Mouse (Mus musculus) G1E (cell line): ENCODE measurements around the gene Tbx10. TPM values are rescaled to one million over a fixed set of nuclear protein-coding genes. Genes with fewer than 3 reads are reported as not detected.

ENCODE experiments used
- ATAC-seq: 2 replicates; pipeline ENCODE4 v1.8.0; 2016; ENCODE audit warnings: mild to moderate bottlenecking; ENCODE audit not compliant: insufficient number of reproducible peaks, poor library complexity, low FRiP score, severe bottlenecking; ENCODE audit errors: extremely low read depth
- DNase-seq: peaks from one replicate; pipeline ENCODE4 v3.0.0; 2012; ENCODE audit warnings: low spot score
- H3K27me3 ChIP-seq: 2 replicates; pipeline ENCODE4 v1.6.1; 2012; ENCODE audit warnings: mild to moderate bottlenecking, low read length, inconsistent platforms; ENCODE audit not compliant: insufficient read depth
- H3K36me3 ChIP-seq: replicated peaks from 2 replicates; pipeline ENCODE3; 2012; ENCODE audit warnings: mild to moderate bottlenecking, inconsistent platforms
- H3K4me1 ChIP-seq: 2 replicates; pipeline ENCODE4 v1.6.1; 2012; ENCODE audit warnings: low read depth, low read length, inconsistent platforms, mixed read lengths; ENCODE audit not compliant: insufficient read depth
- H3K4me3 ChIP-seq: 2 replicates; pipeline ENCODE4 v1.5.1; 2012; ENCODE audit warnings: low read depth, mild to moderate bottlenecking, inconsistent platforms, low read length, moderate library complexity, mixed read lengths
- H3K9me3 ChIP-seq: replicated peaks from 2 replicates; pipeline ENCODE4 v1.6.1; 2012; ENCODE audit warnings: inconsistent platforms
- CTCF ChIP-seq: IDR thresholded peaks from 2 replicates; pipeline ENCODE4 v1.5.1; 2012; ENCODE audit warnings: low read depth, low read length, inconsistent platforms, mixed read lengths
- GATA1 ChIP-seq: IDR thresholded peaks from 2 replicates; pipeline ENCODE4 v1.6.1; 2012; ENCODE audit warnings: borderline replicate concordance, low read length, inconsistent platforms, mixed read lengths
- GATA2 ChIP-seq: IDR thresholded peaks from 2 replicates; pipeline ENCODE4 v1.6.1; 2012; ENCODE audit warnings: low read depth, low read length, inconsistent platforms, borderline replicate concordance
- POLR2AphosphoS5 ChIP-seq: IDR thresholded peaks from 2 replicates; pipeline ENCODE4 v1.6.1; 2012; ENCODE audit warnings: low read depth, low read length, inconsistent platforms; ENCODE audit not compliant: insufficient replicate concordance
- TAL1 ChIP-seq: conservative IDR thresholded peaks from 2 replicates; pipeline ENCODE4 v1.6.1; 2012; ENCODE audit warnings: low read depth, low read length, inconsistent platforms, mixed read lengths
- polyA plus RNA-seq: library from polyadenylated mRNA; stranded (reverse); fragments of >175 nt; gene quantifications from 2 replicates; pipeline ENCODE4 v1.2.3, GENCODE M21; 2012
- total RNA-seq, 2 experiments: library from RNA; stranded (forward) in 1 of 2; stranded (reverse) in 1 of 2; fragments of 200-1000 nt in 1 of 2; fragments of >200 nt in 1 of 2; fragmentation: Nextera tagmentation in 1 of 2; gene quantifications; 2 replicates each; pipeline ENCODE4 v1.2.3; 2014 to 2017

The Tbx10 gene
- total and polyA plus RNA-seq, 3 experiments, result not detected

- ATAC-seq (no peak), DNase-seq (no peak)
- H3K4me3 ChIP-seq, result no peak overlapping the region
- H3K4me1 ChIP-seq, result peaks cover 26% of the 10 kb centered on the region
- TF ChIP-seq GATA1 (no peak), POLR2AphosphoS5 (no peak), GATA2 (no peak), TAL1 (no peak), CTCF (no peak)
- H3K27me3 ChIP-seq, result no peaks in the 10 kb centered on the region
- no peaks in the 10 kb centered on the region for H3K9me3 ChIP-seq
- H3K36me3 ChIP-seq, result peaks cover 78% of the 10 kb centered on the region
Measured at GRCm38 (mm10) chr19:4004331-4004730, 11.8 kb downstream of the Tbx10 start.

GRCm38 (mm10) chr19:4005091-4005490 is 12.5 kb downstream of the Tbx10 start:
- DNase-seq, result no peak
- H3K36me3 ChIP-seq, result peaks cover 86% of the 10 kb centered on the region
- ATAC-seq, result no peak
- H3K9me3 ChIP-seq, result no peaks in the 10 kb centered on the region
- peaks cover 27% of the 10 kb centered on the region for H3K4me1 ChIP-seq
- H3K4me3 ChIP-seq, result no peak overlapping the region
- no peaks in the 10 kb centered on the region for H3K27me3 ChIP-seq
- no peak for TF ChIP-seq GATA2
- no peak for TF ChIP-seq CTCF
- TF ChIP-seq POLR2AphosphoS5, result no peak
- no peak for TF ChIP-seq GATA1
- TF ChIP-seq TAL1, result no peak

GRCm38 (mm10) chr19:4005971-4006370 is 13.4 kb downstream of the Tbx10 start:
- no peaks in the 10 kb centered on the region for H3K9me3 ChIP-seq
- peaks cover 29% of the 10 kb centered on the region for H3K4me1 ChIP-seq
- ATAC-seq, result no peak
- no peak overlapping the region for H3K4me3 ChIP-seq
- H3K36me3 ChIP-seq, result peaks cover 93% of the 10 kb centered on the region
- DNase-seq, result no peak
- H3K27me3 ChIP-seq, result no peaks in the 10 kb centered on the region
- TF ChIP-seq GATA2, result no peak
- TF ChIP-seq TAL1, result no peak
- no peak for TF ChIP-seq GATA1

- no peaks in the 10 kb centered on the region for H3K27me3 ChIP-seq
- H3K4me3 ChIP-seq, result no peak overlapping the region; the same call in 1 of the 2 replicates
- no peak for ATAC-seq
- TF ChIP-seq GATA2, result no peak
- TF ChIP-seq POLR2AphosphoS5, result no peak
- no peak for TF ChIP-seq CTCF
- no peak for TF ChIP-seq TAL1
- TF ChIP-seq GATA1, result no peak
- no peaks in the 10 kb centered on the region for H3K9me3 ChIP-seq
- DNase-seq, result no peak
- H3K4me1 ChIP-seq, result peaks cover 43% of the 10 kb centered on the region
- peaks cover 52% of the 10 kb centered on the region for H3K36me3 ChIP-seq
Measured at GRCm38 (mm10) chr19:4011086-4011485, 18.5 kb downstream of the Tbx10 start.

GRCm38 (mm10) chr19:4012432-4013022 is 20.0 kb downstream of the Tbx10 start, which contains the start of gene Ndufv1:
TSS of gene Ndufv1 (minus strand) at chr19:4012806.
- Histone ChIP-seq H3K36me3 (peaks cover 37% of the 10 kb centered on the region), H3K9me3 (no peaks in the 10 kb centered on the region), H3K4me1 (peaks cover 45% of the 10 kb centered on the region), H3K4me3 (peak within 1 kb of the TSS; percentile 81), H3K27me3 (no peaks in the 10 kb centered on the region)
- peak; percentile 99 for ATAC-seq
- TF ChIP-seq GATA2 (no peak), CTCF (peak; percentile 48; the same call in 1 of the 2 replicates), TAL1 (no peak), POLR2AphosphoS5 (no peak)
- peak; percentile 95 for DNase-seq

- Histone ChIP-seq H3K4me3 (peak overlapping the region; percentile 81), H3K4me1 (peaks cover 45% of the 10 kb centered on the region), H3K9me3 (no peaks in the 10 kb centered on the region), H3K36me3 (peaks cover 32% of the 10 kb centered on the region), H3K27me3 (no peaks in the 10 kb centered on the region)
- DNase-seq, result peak; percentile 27
- no peak for ATAC-seq
- no peak for TF ChIP-seq TAL1
- TF ChIP-seq GATA1, result no peak
- no peak for TF ChIP-seq POLR2AphosphoS5
- no peak for TF ChIP-seq GATA2
- TF ChIP-seq CTCF, result no peak
Measured at GRCm38 (mm10) chr19:4013066-4013465, 20.5 kb downstream of the Tbx10 start.
